Mouse (Mus musculus): ENCODE data around the gene Nucb1.
"Not testable (repeated sequence)": the region's sequence is repeated elsewhere in the genome, so short reads cannot be mapped to it uniquely, and the experiment has no call there.

Nucb1 gene

DNA sequence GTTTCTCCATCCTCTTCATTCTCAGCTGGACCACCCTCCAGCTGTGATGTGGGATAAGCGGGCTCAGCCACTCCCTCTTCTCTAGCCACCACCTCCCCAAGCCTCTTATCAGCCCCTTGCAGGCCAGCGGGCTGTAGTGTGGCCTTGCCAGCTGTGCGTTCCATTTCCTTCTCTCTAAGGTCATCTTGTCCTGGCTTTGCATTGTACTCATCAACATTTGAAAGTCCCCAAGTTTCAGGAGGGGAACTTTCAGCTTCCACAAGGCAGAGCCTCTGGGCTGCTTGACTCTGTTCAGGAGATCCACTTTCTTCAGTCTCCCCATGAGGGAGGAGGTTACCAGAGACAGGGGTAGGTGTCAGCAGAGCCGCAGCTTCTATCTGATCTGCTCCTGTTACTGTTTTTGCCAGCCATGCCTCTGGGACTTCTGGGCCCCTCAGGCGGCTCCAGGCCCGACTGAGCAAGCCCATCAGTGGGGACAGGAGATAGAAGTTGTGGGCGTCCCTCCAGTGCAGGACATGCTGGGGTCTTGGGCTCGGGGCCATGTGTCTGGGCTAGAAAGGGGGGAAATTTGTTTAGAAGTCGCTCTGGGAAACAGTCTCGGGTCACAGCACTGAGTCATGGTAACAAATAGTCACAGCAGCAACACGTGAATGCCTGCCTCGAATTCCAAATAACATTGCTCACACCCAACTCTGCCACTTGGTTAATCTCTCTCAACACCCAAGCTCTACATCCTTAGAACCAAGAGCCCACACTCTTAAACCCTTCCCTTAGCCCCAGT is 14.8 kb upstream of the Nucb1 start:
- peak; percentile 43 for DNase-seq (ENCODE audit: low read depth, low spot score)

DNA sequence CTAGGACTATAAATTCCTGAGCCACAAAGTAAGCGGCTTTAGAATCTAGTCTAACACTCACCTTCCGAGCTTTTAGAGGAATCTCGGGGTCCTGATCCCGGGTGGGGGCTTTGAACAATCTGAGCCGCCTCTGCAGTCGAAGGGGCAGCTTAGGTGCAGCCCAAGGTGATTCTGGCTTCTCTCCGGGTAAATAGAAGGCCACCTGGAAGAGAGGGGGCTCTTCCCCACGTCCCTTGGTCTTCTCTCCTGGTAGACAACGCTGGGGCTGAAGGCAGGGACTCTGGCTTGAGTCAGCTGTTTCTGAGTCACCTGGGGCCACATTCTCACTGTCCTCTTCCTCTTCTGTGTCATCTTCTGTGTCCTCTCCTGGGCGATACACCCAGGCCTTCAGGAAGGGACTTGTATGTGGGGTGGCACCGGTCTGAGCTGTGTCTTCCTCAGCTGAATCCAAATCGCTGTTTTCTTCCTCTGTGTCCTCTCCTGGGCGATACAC is 13.5 kb upstream of the Nucb1 start:
- DNase-seq (ENCODE audit: low read depth, low spot score) = no peak

DNA sequence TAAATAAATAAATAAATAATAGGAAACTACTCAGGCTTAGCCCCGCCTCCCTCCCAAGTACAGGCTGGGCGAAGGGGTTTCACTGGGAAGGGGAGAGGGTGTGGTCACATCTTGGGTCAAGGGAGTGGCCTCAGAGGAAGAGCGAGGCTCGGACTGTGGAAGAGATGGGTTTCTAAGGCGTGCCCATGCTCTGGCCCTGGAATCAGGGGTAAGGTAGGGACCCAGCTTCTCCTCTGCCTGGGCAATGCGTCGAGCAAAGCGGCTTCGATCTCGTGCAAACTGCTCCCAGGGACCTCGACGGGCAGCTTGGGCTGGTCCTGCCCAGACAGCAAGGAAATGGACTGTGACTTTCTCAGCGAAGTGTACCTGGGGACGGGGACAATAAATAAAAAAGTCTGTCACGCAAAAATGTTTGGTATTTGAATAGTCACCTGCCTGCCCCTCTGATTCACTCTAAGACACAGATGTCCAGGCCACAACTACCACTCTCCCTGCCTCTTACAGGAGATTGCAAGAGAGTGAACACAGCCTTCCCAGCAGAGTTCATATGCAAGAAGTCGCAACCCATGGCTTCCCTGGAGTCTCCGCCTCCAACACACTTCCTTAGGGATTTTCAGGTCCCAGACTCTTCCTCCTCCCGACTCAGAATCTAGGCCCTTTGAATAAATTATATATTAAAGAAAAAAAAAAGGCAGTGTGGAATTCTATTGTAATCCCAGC is 12.9 kb upstream of the Nucb1 start:
- no peak for DNase-seq (ENCODE audit: low read depth, low spot score)

DNA sequence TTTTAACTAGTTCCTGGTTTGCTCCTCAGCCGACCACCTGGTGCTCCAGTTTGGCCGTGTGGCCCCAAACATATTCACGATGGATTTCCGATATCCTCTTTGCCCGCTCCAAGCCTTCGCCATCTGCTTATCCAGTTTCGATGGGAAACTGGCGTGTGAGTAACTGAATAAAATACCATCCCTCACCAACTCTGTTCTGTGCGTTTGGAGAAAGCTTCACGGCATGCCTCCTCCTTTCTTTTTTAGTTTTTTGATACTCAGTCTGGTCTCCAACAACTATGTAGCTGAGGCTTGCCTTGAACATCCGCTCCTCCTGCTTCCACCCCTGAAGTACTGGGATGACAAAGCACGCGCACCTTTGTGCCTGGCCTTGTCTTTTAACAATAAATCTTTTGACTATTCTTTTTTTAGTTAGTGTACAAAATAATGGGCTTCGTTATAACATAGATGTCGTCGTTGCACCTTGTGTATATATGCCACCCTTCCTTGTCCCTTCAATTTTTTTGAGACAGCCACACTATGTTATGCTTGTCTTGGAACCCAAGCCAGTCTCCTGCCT is 12.1 kb upstream of the Nucb1 start:
- no peak for DNase-seq (ENCODE audit: low read depth, low spot score)

DNA sequence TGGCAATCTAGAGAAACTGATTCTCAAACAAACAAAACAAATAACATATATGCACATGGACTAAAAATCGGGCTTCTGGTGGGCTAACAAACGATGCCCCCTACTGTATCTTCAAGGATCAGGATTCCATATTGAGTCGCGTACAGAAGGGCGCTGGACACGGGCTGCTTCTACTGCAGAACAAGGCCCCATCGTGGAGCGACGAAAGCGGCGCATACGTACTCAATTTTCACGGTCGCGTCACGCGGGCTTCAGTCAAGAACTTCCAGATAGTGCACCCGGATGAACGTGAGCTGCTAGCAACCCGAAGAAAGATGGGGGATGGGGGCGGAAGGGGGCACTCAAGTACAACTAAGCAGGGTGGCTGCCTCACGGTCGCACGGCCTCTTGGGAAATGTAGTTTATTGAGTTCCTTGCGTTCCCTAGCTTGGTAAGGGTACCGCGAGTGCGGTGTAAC is 11.6 kb upstream of the Nucb1 start:
- peak; percentile 85 for DNase-seq (ENCODE audit: low read depth, low spot score)

DNA sequence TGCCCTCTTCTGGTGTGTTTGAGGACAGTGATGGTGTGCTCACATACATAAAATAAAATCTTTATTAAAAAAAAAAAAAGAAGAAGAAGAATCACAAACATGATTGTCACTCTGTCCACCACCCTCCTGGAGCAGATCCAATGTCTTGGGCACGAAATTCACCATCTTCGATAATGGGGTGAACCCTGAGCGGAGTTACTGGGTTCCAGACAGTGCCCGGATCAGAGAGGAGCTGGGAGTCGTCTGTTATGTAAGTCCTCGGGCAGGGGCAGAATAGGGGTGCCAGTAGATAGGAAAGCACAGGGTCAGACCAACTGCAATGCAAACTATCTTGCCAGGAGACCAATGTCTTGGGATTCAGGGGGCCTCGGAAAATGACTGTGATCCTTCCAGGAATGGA is 10.4 kb upstream of the Nucb1 start:
- no peak for DNase-seq (ENCODE audit: low read depth, low spot score)

DNA sequence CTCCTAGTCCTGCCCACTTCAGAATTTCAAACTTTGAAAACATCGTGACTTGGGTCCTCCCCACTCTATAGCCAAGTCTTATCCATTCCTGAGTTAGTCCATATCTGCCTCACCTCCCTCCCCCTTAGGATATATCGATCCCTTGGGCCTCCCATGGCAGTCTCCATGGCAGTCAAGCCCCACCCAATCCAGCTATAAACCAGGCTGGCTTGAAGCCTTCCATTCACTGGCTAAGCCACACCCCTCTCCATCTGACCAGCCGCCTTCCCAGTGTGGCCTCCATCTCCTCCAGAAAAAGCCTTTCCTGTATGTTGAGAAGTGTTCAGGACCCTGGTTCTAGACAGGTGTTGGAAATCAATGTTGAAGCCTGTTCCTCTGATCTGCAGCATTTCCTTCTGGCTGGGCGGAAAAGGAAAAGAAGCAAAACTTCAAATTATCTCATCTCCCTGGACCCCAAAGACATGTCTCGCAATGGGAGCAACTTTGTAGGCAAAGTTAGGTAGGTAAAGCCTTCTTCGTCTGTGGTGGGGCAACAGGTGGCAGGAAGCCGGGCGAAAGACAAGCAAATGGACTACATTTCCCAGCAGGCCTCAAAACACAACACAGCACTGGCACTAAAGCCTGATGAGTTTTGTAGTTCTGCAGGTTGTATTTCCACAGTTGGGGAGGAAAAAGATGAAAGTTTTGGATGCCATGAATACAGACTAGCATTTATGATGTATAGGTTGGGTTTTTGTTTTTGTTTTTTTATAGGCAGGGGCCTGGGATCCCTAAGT is 9.3 kb upstream of the Nucb1 start:
- DNase-seq (ENCODE audit: low read depth, low spot score) = no peak

DNA sequence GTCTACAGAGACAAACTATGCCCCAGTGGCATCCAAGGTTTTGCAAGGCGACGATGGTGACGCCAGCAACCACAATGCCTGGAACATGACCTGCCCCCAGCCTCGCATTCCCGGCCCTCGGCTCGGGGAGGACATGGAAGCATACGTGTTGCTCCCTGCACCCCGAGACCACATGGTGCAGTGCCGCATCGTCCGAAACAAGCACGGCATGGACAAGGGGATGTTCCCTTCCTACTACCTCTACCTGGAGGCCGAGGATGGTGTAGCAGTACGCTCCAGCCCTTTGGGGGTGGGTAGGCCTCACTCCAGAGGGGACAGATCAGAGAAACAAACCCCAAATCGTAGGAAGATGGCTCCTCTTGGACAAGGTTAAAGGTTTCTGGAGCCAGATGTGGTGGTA is 8.4 kb upstream of the Nucb1 start:
- no peak for DNase-seq (ENCODE audit: low read depth, low spot score)

DNA sequence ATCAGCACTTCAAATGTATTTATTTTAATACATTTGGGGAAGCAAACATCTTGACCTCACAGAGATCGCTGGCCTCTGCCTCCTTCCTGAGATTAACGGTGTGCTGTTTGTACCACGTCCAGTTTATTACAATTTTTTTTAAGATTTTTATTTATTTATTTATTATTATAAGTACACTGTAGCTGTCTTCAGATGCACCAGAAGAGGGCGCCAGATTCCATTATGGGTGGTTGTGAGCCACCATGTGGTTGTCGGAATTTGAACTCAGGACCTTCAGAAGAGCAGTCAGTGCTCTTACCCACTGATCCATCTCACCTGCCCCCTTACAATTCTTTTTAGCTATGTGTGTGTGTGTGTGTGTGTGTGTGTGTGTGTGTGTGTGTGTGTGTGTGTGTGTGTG is 6.6 kb upstream of the Nucb1 start:
- not testable (repeated sequence) for DNase-seq (ENCODE audit: low read depth, low spot score)

DNA sequence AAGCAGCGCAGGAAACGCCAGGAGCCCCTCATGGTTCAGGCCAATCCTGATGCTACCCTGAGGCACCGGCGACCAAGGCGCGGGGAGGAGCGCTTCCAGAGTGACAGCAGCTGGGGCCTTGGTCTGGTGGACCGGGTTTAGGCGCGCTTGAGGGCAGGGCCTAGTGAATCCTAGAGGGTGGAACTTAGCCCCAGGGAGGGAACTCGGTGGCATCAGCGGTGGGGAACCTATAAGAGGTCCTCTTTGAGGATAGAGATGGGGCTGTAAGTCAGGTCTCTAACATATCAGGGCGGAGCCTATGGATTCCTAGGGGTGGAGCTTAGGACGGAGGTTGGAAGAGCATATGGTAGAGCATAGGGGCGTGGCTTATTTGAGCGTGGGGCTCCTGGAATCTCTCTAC is 5.2 kb upstream of the Nucb1 start:
- no peak for DNase-seq (ENCODE audit: low read depth, low spot score)

DNA sequence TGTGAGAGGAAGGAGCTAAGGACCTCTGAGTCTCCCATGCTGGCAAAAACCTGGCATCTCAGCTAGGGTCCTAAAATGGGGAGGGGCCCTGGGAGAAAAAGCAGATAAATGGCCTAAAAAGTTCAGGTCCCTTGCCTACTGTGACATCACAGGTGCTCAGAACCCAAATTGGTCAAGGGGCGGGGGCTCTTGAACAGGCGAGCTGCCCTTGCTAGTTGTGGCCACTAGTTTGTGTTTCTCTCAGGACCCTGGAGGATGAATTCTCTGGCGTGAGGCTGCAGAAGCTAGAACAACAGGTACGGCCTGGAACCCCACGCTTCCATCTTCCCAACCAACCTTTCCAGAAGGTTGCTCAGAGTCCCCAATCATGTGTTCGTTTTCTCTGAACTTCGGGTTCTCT is 4.2 kb upstream of the Nucb1 start:
- DNase-seq (ENCODE audit: low read depth, low spot score) = no peak

DNA sequence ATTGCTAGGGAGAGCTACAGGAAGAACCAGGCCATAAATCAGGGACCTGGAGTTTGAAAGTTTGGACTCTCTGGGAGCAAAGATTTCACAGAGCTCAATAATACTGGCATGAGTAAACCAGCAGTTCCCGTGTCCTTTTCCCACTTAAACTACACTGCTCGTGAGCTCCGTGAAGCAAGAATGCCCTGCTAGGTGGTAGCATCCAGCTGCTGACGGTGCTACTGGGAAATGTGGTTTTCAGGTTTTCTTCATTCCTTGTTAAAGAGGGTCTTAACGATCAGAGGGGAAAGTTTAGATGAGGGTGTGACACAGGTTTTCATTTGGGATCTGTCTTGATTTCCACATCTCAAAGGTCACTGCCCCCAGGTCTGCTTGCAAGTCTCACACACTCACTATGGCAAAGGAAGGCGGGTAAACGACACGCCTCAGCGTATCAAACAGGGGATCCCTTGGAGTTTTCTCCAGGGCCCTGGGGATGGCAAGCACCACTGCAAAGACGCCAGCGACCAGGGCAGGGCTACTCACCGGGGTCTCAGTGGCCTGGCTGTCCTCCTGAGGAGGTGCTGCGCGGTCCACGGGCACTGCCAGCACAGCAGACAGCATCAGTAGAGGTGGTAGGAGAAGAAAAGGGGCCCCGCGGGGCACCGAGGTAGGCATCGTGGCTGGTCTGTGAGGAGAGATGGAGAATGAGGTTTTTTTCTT is 874 bp downstream of the Nucb1 start:
- DNase-seq (ENCODE audit: low read depth, low spot score) = no peak

DNA sequence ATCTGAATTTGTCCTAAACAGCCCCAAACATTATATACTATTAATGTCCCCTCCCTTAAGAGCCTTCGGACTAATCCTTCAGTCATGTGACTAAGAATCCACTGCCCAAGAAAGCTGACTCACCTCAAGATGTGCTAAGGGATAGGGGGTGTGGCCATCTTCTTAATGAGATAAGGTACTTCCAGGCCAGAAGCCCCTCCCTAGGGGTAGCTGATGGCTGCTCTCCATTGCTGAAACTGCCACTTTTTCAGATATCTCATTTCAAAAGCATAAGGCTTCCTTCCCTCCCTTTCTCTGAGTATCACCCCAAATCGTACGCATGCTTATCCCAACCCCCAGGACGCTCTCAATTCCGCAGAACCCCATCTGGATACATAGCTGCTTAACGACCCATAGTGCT is 1.6 kb downstream of the Nucb1 start:
- DNase-seq (ENCODE audit: low read depth, low spot score) = peak; percentile 47

DNA sequence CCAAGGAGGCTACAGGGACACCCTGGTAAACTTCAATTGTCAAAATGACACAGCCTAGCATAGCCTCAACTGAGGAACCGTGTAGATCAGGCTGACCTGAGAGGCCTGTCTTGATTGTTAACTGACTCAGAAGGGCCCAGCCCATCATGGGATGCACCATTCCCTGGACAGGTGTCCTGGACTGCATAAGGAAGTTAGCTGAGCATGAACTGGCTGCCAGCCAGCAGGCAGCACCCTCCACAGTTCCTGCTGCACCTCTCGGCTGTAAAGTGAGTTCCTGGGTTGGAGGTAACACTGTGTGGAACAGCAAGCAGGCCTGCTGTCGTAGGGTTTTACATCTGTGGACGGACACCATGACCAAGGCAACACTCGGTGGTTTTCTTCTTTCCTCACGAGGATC is 2.6 kb downstream of the Nucb1 start:
- no peak for DNase-seq (ENCODE audit: low read depth, low spot score)

DNA sequence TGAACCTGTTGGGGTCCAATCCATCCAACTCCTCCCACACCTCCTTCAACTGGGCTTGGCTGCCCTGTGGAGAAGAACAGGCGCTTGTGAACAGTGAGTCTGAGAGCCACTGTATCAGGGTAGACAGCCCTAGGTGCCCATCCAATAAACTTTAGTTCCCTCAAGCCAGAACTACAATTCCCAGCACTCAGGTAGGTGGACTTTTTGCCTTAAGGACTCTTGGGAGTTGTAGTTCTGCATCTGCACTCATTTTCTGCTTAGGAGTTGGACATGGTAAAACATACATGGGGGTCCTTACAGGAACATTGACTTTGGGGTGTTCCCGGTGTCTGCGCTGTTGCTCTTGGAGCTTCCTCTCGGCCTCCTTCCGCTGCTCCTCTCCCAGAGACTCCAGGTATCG is 11.8 kb downstream of the Nucb1 start:
- DNase-seq (ENCODE audit: low read depth, low spot score) = no peak

DNA sequence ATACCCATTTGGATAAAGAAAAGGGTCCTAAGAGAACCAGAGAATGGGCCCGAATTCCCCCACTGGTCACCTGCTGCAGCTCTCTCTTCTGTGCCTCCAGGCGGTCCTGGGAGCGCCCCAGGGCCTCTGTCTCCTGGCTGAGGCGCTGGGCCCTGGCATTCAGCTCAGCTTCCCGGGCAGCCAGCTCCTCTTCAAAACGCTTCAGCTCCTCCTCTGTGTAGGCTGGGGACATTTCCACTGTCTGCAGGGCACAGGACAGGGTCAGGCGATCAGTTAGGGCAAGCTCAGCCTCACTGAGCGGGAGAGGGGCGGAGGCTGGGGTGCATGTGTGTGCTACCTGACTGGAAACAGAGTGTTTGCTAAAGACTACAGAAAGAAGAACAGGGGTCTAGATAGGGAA is 15.7 kb downstream of the Nucb1 start:
- DNase-seq (ENCODE audit: low read depth, low spot score) = no peak

DNA sequence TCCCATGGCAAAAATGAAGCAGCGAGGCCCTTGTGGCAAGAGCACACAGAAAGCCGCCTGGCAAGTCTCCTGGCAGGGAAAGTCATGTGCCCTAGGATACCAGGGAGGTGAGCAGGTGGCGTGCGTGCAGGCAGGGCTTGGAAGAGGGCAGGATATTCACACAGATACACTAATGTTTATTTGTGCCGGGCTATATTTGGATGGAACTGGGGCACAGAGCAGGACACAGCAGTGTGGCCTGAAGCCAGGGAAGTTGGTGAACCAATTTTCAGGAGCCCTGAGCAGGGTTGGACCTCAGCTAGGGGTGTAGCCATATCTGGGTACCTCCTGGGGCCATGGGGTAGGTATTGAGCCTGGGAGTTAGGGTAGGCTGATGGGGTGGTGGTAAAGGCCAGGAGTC is 17.3 kb downstream of the Nucb1 start:
- peak; percentile 66 for DNase-seq (ENCODE audit: low read depth, low spot score)

DNA sequence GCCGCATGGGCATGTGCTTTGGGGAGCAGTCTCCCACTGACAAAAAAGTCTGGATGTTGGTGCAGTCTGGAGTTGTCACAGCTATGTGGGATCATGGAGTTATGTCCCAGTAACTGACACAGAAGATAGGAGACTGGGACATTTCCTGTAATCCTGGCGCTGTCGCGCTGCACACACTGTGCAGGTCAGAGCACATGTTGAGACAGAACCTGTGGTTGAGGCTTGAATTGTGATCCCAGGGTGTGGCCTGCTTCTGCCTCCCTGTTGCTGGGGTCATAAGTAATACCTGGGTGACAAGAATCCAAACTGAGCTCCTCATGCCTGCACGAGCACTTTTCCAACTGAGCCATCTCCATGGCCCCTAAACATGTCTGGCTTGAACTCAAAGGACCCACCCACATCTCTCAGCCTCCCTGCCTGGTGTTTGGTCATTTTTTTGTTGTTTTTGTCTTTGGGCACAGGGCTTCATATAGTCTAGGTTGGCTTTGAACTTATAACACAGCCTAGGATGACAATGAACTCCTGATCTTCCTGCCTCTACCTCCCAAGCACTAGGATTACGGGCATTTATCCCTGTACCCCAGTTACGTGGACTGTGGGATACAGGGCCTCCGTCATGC is 17.9 kb downstream of the Nucb1 start:
- no peak for DNase-seq (ENCODE audit: low read depth, low spot score)

DNA sequence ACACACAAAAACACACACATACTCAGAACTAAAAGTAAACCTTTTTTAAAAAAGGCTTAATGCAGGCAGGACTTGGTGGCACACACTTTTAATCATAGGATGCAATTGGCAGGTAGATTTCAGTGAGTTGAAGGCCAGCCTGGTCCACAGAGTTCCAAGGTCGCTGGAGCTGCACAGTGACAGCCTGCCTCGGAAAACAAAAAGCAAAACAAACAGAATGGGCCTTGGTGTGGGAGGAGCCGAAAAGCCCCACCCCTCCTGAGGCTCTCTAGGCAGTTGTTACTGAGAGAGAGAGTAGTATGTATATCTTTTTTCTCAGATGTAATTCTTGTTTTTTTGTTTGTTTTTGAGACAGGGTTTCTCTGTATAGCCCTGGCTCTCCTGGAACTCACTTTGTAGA is 18.9 kb downstream of the Nucb1 start:
- DNase-seq (ENCODE audit: low read depth, low spot score) = no peak

DNA sequence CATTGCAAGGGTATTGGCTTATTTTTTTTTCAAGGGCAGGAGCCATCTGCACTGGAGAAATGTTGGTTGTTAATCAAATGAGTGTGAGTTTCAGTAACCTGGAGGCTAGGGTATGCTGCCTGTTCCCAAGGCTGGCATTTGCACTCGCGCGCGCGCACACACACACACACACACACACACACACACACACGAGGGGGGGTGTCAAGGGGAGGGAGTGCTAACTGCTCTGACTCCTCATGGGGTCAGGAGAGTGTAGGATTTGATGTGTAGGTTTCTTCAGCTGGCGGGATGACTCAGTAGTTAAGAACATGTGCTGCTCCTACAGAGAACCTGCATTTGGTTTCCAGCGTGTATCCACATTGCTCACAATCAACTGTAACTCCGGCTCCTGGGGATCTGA is 19.4 kb downstream of the Nucb1 start:
- DNase-seq (ENCODE audit: low read depth, low spot score) = no peak

DNA sequence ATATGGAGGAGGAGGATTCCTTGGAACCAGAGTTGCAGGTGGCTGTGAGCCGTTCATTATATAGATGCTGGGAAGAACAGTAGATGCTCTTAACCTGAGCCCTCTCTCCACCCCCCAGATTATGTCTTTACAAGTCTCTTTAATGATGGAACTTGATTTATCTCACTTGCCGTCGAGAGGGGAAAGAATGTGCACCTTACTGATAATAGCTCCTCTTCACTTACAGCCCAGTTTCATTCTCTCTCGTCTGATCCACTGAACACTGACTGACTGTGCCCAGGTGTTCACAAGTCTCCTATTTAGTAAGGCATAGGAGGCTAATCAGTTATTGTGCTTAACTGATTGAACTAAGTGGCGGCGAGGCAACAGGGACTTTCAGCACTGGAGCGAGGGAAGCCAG is 20.6 kb downstream of the Nucb1 start:
- DNase-seq (ENCODE audit: low read depth, low spot score) = no peak
